Mouse (Mus musculus): ENCODE measurements around the gene Fgf13. TPM values are rescaled to one million over a fixed set of nuclear protein-coding genes. Genes with fewer than 3 reads are reported as not detected.

The Fgf13 gene
- polyA plus RNA-seq, 1 experiment from 2014 or later = 228 TPM

DNA sequence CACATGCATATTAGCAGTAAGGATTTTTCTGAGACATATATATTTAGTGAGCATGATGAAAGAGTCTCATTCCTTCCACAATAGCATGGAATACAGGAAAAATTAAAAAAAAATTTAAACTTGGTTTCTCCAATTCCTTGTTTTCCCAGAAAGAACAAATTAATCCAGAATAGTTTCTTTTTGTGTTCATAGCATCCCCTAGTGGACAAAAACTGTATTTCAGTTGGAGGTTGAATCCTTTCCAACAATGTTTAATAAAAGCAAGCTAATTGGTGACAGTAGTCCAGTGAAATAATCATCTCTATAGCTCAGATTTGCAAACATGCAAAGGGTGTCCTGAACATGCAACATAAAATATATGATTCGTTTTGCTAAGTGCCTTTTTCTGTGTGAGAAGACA is 395.7 kb downstream of the Fgf13 start:
- H3K4me2 ChIP-seq (ENCODE audit: low read length) = no peak overlapping the region
- ATAC-seq = no peak
- H3K27me3 ChIP-seq (replicated peaks; ENCODE audit: control insufficient read depth, insufficient read depth, low read length) = no peaks in the 10 kb centered on the region
- WGBS = 0% methylated on average over 1 of the region's 1 CpGs
- H3K9me3 ChIP-seq (ENCODE audit: control insufficient read depth, low read length) = no peaks in the 10 kb centered on the region
- no peak overlapping the region for H3K4me3 ChIP-seq (ENCODE audit: low read length)
- H3K27ac ChIP-seq (ENCODE audit: low read depth, low read length) = no peak overlapping the region
- no peak overlapping the region for H3K9ac ChIP-seq (ENCODE audit: low read depth, low read length)
- no peaks in the 10 kb centered on the region for H3K4me1 ChIP-seq (ENCODE audit: control insufficient read depth, insufficient read depth, low read depth, low read length)
- H3K36me3 ChIP-seq (ENCODE audit: control insufficient read depth, insufficient read depth, low read length) = no peaks in the 10 kb centered on the region

DNA sequence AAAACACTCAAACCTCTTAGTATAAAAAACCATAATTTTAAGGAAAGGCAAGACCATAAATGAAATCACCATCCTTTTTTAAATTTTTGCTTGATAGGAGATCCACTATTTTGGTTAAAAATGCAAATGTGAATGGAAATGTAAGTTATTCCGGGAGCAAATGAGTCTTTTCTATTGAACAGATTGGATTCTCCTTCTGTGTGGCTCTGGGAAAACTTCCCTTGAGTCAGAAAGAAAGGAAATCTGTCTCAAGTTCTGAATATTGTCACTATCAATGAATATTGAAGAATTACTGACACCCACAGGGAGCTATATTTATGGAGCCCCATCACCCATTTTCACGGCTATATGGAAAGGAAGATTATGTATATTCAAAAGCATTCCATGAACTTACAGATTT is 401.1 kb downstream of the Fgf13 start:
- H3K27me3 ChIP-seq (replicated peaks; ENCODE audit: control insufficient read depth, insufficient read depth, low read length) = no peaks in the 10 kb centered on the region
- 76% methylated on average over 2 of the region's 2 CpGs for WGBS
- H3K36me3 ChIP-seq (ENCODE audit: control insufficient read depth, insufficient read depth, low read length) = no peaks in the 10 kb centered on the region
- H3K4me2 ChIP-seq (ENCODE audit: low read length) = no peak overlapping the region
- no peaks in the 10 kb centered on the region for H3K4me1 ChIP-seq (ENCODE audit: control insufficient read depth, insufficient read depth, low read depth, low read length)
- no peak for ATAC-seq
- H3K4me3 ChIP-seq (ENCODE audit: low read length) = no peak overlapping the region
- H3K9ac ChIP-seq (ENCODE audit: low read depth, low read length) = no peak overlapping the region
- H3K27ac ChIP-seq (ENCODE audit: low read depth, low read length) = no peak overlapping the region
- no peaks in the 10 kb centered on the region for H3K9me3 ChIP-seq (ENCODE audit: control insufficient read depth, low read length)

GRCm38 (mm10) chrX:59141947-59142346 is 425.9 kb downstream of the Fgf13 start:
- no peak overlapping the region for H3K27ac ChIP-seq (ENCODE audit: low read depth, low read length)
- H3K9me3 ChIP-seq (ENCODE audit: control insufficient read depth, low read length) = no peaks in the 10 kb centered on the region
- no peaks in the 10 kb centered on the region for H3K27me3 ChIP-seq (replicated peaks; ENCODE audit: control insufficient read depth, insufficient read depth, low read length)
- H3K9ac ChIP-seq (ENCODE audit: low read depth, low read length) = no peak overlapping the region
- H3K4me2 ChIP-seq (ENCODE audit: low read length) = no peak overlapping the region
- ATAC-seq = no peak
- no peaks in the 10 kb centered on the region for H3K36me3 ChIP-seq (ENCODE audit: control insufficient read depth, insufficient read depth, low read length)
- WGBS = 77% methylated on average over 2 of the region's 2 CpGs
- H3K4me3 ChIP-seq (ENCODE audit: low read length) = no peak overlapping the region
- H3K4me1 ChIP-seq (ENCODE audit: control insufficient read depth, insufficient read depth, low read depth, low read length) = no peaks in the 10 kb centered on the region

- H3K27me3 ChIP-seq (replicated peaks; ENCODE audit: control insufficient read depth, insufficient read depth, low read length) = no peaks in the 10 kb centered on the region
- no peak overlapping the region for H3K27ac ChIP-seq (ENCODE audit: low read depth, low read length)
- peak overlapping the region; percentile 64 for H3K4me2 ChIP-seq (ENCODE audit: low read length)
- H3K4me3 ChIP-seq (ENCODE audit: low read length) = peak overlapping the region; percentile 56
- no peaks in the 10 kb centered on the region for H3K36me3 ChIP-seq (ENCODE audit: control insufficient read depth, insufficient read depth, low read length)
- peak; percentile 85 for ATAC-seq
- WGBS = 21% methylated on average over 8 of the region's 8 CpGs
- H3K9me3 ChIP-seq (ENCODE audit: control insufficient read depth, low read length) = no peaks in the 10 kb centered on the region
- no peaks in the 10 kb centered on the region for H3K4me1 ChIP-seq (ENCODE audit: control insufficient read depth, insufficient read depth, low read depth, low read length)
- H3K9ac ChIP-seq (ENCODE audit: low read depth, low read length) = peak overlapping the region; percentile 69; the same call in 1 of the 2 replicates
Observed at GRCm38 (mm10) chrX:59134928-59135361, 432.9 kb downstream of the Fgf13 start.

GRCm38 (mm10) chrX:59134166-59134861 is 433.6 kb downstream of the Fgf13 start:
- Histone ChIP-seq H3K4me2 (ENCODE audit: low read length) (peak overlapping the region; percentile 64), H3K27me3 (replicated peaks; ENCODE audit: control insufficient read depth, insufficient read depth, low read length) (no peaks in the 10 kb centered on the region), H3K9ac (ENCODE audit: low read depth, low read length) (peak overlapping the region; percentile 69), H3K36me3 (ENCODE audit: control insufficient read depth, insufficient read depth, low read length) (no peaks in the 10 kb centered on the region), H3K27ac (ENCODE audit: low read depth, low read length) (peak overlapping the region; percentile 67), H3K9me3 (ENCODE audit: control insufficient read depth, low read length) (no peaks in the 10 kb centered on the region), H3K4me1 (ENCODE audit: control insufficient read depth, insufficient read depth, low read depth, low read length) (no peaks in the 10 kb centered on the region), H3K4me3 (ENCODE audit: low read length) (peak overlapping the region; percentile 56)
- 22% methylated on average over 39 of the region's 75 CpGs for WGBS
- peak; percentile 88 for ATAC-seq

DNA sequence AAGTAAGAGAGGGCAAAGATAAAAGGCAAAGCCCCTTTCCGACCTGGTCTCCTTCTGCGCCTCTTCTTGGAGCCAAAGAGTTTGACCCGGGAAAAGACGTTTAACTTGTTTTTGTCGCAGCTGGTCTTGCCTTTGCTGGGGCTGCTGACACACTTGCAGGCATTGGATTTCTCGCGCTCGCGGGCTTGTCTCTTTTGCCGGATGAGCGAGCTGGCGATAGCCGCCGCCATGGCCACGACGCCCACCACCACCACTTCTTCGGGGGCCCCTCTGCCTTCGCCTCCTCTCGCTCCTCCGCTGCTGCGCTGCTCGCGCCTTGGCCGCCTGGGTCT is 434.1 kb downstream of the Fgf13 start:
- WGBS = 16% methylated on average over 22 of the region's 24 CpGs
- Histone ChIP-seq H3K9ac (ENCODE audit: low read depth, low read length) (peak overlapping the region; percentile 69), H3K4me2 (ENCODE audit: low read length) (peak overlapping the region; percentile 64), H3K27me3 (replicated peaks; ENCODE audit: control insufficient read depth, insufficient read depth, low read length) (no peaks in the 10 kb centered on the region), H3K9me3 (ENCODE audit: control insufficient read depth, low read length) (no peaks in the 10 kb centered on the region), H3K4me3 (ENCODE audit: low read length) (peak overlapping the region; percentile 56), H3K27ac (ENCODE audit: low read depth, low read length) (peak overlapping the region; percentile 67), H3K36me3 (ENCODE audit: control insufficient read depth, insufficient read depth, low read length) (no peaks in the 10 kb centered on the region), H3K4me1 (ENCODE audit: control insufficient read depth, insufficient read depth, low read depth, low read length) (no peaks in the 10 kb centered on the region)
- peak; percentile 71 for ATAC-seq

DNA sequence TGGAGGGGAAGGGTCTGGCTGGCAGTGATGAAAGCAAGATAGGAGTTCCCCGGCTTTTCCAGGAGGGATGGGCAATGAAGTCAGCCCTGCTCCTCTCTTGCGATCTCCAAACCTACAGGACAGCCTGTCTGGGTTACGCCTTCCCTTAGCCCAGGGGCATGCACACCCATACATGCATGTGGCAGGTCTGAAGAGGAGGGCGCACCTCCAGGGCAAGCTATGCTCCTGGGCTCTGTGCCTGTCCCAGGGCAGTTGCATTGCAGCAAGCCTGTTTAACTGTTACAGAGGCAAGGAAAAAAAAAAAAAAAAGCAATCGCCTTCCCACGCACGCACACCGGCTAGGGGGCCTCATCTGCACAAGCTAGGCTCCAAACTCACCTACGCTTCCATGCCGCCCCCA is 434.5 kb downstream of the Fgf13 start:
- Histone ChIP-seq H3K9me3 (ENCODE audit: control insufficient read depth, low read length) (no peaks in the 10 kb centered on the region), H3K36me3 (ENCODE audit: control insufficient read depth, insufficient read depth, low read length) (no peaks in the 10 kb centered on the region), H3K4me3 (ENCODE audit: low read length) (peak overlapping the region; percentile 56), H3K4me2 (ENCODE audit: low read length) (peak overlapping the region; percentile 64), H3K27ac (ENCODE audit: low read depth, low read length) (0 out of 2 replicates have a peak overlapping the region, but pooled peaks have one; percentile 67), H3K4me1 (ENCODE audit: control insufficient read depth, insufficient read depth, low read depth, low read length) (no peaks in the 10 kb centered on the region), H3K27me3 (replicated peaks; ENCODE audit: control insufficient read depth, insufficient read depth, low read length) (no peaks in the 10 kb centered on the region), H3K9ac (ENCODE audit: low read depth, low read length) (peak overlapping the region; percentile 69)
- peak; percentile 31 for ATAC-seq
- 24% methylated on average over 10 of the region's 10 CpGs for WGBS

- WGBS = 73% methylated on average over 4 of the region's 4 CpGs
- Histone ChIP-seq H3K4me3 (ENCODE audit: low read length) (no peak overlapping the region), H3K4me1 (ENCODE audit: control insufficient read depth, insufficient read depth, low read depth, low read length) (no peaks in the 10 kb centered on the region), H3K9ac (ENCODE audit: low read depth, low read length) (no peak overlapping the region), H3K27ac (ENCODE audit: low read depth, low read length) (no peak overlapping the region), H3K27me3 (replicated peaks; ENCODE audit: control insufficient read depth, insufficient read depth, low read length) (no peaks in the 10 kb centered on the region), H3K9me3 (ENCODE audit: control insufficient read depth, low read length) (no peaks in the 10 kb centered on the region), H3K36me3 (ENCODE audit: control insufficient read depth, insufficient read depth, low read length) (no peaks in the 10 kb centered on the region), H3K4me2 (ENCODE audit: low read length) (no peak overlapping the region)
- ATAC-seq = no peak
Observed at GRCm38 (mm10) chrX:59126637-59127036, 441.2 kb downstream of the Fgf13 start.

- no peak for ATAC-seq
- H3K9ac ChIP-seq (ENCODE audit: low read depth, low read length) = no peak overlapping the region
- no peaks in the 10 kb centered on the region for H3K4me1 ChIP-seq (ENCODE audit: control insufficient read depth, insufficient read depth, low read depth, low read length)
- H3K36me3 ChIP-seq (ENCODE audit: control insufficient read depth, insufficient read depth, low read length) = no peaks in the 10 kb centered on the region
- H3K4me2 ChIP-seq (ENCODE audit: low read length) = no peak overlapping the region
- no peak overlapping the region for H3K4me3 ChIP-seq (ENCODE audit: low read length)
- no peak overlapping the region for H3K27ac ChIP-seq (ENCODE audit: low read depth, low read length)
- no peaks in the 10 kb centered on the region for H3K9me3 ChIP-seq (ENCODE audit: control insufficient read depth, low read length)
- H3K27me3 ChIP-seq (replicated peaks; ENCODE audit: control insufficient read depth, insufficient read depth, low read length) = no peaks in the 10 kb centered on the region
Observed at GRCm38 (mm10) chrX:59113187-59113586, 454.7 kb downstream of the Fgf13 start.

All from hindbrain, embryonic 16.5 days (tissue).